Mouse (Mus musculus) small intestine, adult 2 months (tissue): ENCODE measurements around the gene Gm42421.

Source experiments
- CTCF ChIP-seq: fragments of 200-500 bp; IDR thresholded peaks from 2 replicates; pipeline ENCODE4 v1.5.1; 2012; ENCODE audit warnings: low read depth, mild to moderate bottlenecking, control low read depth, inconsistent platforms, low read length, moderate library complexity, mixed read lengths; ENCODE audit not compliant: insufficient replicate concordance, insufficient read length; ENCODE audit errors: extremely low read depth
- POLR2A ChIP-seq: fragments of 200-500 bp; IDR thresholded peaks from 2 replicates; pipeline ENCODE4 v1.6.1; 2012; ENCODE audit warnings: low read depth, mild to moderate bottlenecking, control low read depth, inconsistent platforms, low read length, moderate library complexity

- TF ChIP-seq POLR2A = no peak
- TF ChIP-seq CTCF = no peak
These were observed 24.2 kb upstream of the Gm42421 start for GRCm38 (mm10) chr5:143903813-143904212.
